Mouse (Mus musculus) Patski (cell line): Measurements from ENCODE around the gene Atp1a4. TPM values are rescaled to one million over a fixed set of nuclear protein-coding genes. Genes with fewer than 3 reads are reported as not detected.
"Not testable (repeated sequence)": the region's sequence is repeated elsewhere in the genome, so short reads cannot be mapped to it uniquely, and the experiment has no call there.

Experiments
- ATAC-seq: fragments of 100-300 bp; one replicate; pipeline ENCODE4 v1.8.0; 2021
- CTCF ChIA-PET: fragments of 350-600 bp; sonication (Branson Sonifier 250); formaldehyde crosslinking; loops from one replicate; lab custom pipeline; 2022; ENCODE audit warnings: inconsistent platforms; lab: Charles Lee
- POLR2A ChIA-PET: fragments of 350-600 bp; sonication (Branson Sonifier 250); formaldehyde crosslinking; loops from one replicate; lab custom pipeline; 2022; ENCODE audit warnings: antibody characterized with exemption, inconsistent platforms; lab: Charles Lee
- DNase-seq: peaks from one replicate; pipeline ENCODE4 v3.0.0-alpha.2; 2011; ENCODE audit warnings: low read depth, low spot score
- H3K27me3 ChIP-seq: fragments of 371-371 bp; one replicate; pipeline ENCODE4 v1.5.1; 2021
- CTCF ChIP-seq: fragments of 100-300 bp; IDR thresholded peaks from one replicate; pipeline ENCODE4 v1.5.1; 2021
- in situ Hi-C: fragments of 300-500 bp; cut with MboI; formaldehyde crosslinking; loops from 3 replicates; pipeline ENCODE4 v1.11.1; 2018; ENCODE audit warnings: low pct_unique_long_range_greater_than_20kb, mixed read lengths
- polyA plus RNA-seq: library from polyadenylated mRNA; unstranded; gene quantifications from one replicate; pipeline ENCODE4 v1.2.3, GENCODE M21; 2021

The Atp1a4 gene
- polyA plus RNA-seq, 1 experiment from 2014 or later = 0.06 TPM

GRCm38 (mm10) chr1:172271208-172271607 lies 13.0 kb upstream of the Atp1a4 start:
- CTCF ChIA-PET = interaction anchor here (1.3 to 2.1 kb wide), 3 partner anchors 10 to 128 kb away, joined by 4 to 6 read pairs (median 4); partner anchors contain the start of gene Igsf8
- POLR2A ChIA-PET = no interaction called here
- no peaks in the 10 kb centered on the region for H3K27me3 ChIP-seq
- ATAC-seq = no peak
- DNase-seq = no peak
- in situ Hi-C loops = no loop called here
- TF ChIP-seq CTCF = no peak

GRCm38 (mm10) chr1:172261477-172262078 lies 3.4 kb upstream of the Atp1a4 start, which contains the start of gene Igsf8:
Gene Igsf8, plus strand, starts transcription at chr1:172261641.
- CTCF ChIA-PET = interaction anchor here (1.1 to 5.4 kb wide), 4 partner anchors 9 to 44 kb away, joined by 3 to 33 read pairs (median 4); no protein-coding TSS in a partner anchor
- no peak for TF ChIP-seq CTCF
- POLR2A ChIA-PET = interaction anchor here (0.6 to 1.1 kb wide), 4 partner anchors 10 to 28 kb away, joined by 3 to 4 read pairs (median 3); no protein-coding TSS in a partner anchor
- ATAC-seq = no peak
- H3K27me3 ChIP-seq = no peaks in the 10 kb centered on the region
- DNase-seq = no peak
- in situ Hi-C loops = no loop called here

DNA sequence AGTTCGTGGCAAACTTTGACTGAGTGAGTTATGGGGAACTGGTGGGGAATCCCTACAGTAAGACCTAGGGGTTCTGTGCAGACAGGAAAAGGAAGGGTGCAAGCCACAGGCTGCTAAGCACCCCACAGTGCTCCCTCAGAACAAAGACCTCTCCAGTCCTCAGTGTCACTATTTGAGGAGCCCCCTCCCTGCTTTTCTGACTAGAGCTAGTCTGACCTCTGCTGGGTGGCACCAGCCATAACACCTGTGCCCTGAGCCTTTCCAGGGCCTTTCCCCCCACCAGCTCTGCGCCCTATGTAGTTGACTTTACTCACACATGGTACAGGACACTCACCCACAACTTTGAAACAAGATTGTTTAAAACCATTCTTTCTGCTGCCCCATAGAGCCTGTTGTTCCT lies 10.5 kb downstream of the Atp1a4 start:
- peak; percentile 84 for TF ChIP-seq CTCF
- peak; percentile 69 for ATAC-seq
- ChIA-PET POLR2A (interaction anchor here (1.0 kb wide), 1 partner anchor 31 kb away, joined by 3 read pairs; no protein-coding TSS in a partner anchor), CTCF (interaction anchor here (1.0 to 3.9 kb wide), 11 partner anchors 12 to 104 kb away, joined by 3 to 33 read pairs (median 4); partner anchors contain the start of genes Atp1a2, Atp1a4, Casq1 and Igsf8)
- no peaks in the 10 kb centered on the region for H3K27me3 ChIP-seq
- DNase-seq = no peak
- in situ Hi-C loops = no loop called here

GRCm38 (mm10) chr1:172247216-172247615 lies 11.0 kb downstream of the Atp1a4 start:
- in situ Hi-C loops = no loop called here
- no peak for DNase-seq
- TF ChIP-seq CTCF = no peak
- no peaks in the 10 kb centered on the region for H3K27me3 ChIP-seq
- ATAC-seq = no peak
- ChIA-PET CTCF (interaction anchor here (1.0 to 3.9 kb wide), 13 partner anchors 12 to 107 kb away, joined by 3 to 33 read pairs (median 3); partner anchors contain the start of genes Atp1a2, Atp1a4, Casq1 and Igsf8), POLR2A (interaction anchor here (0.8 to 1.0 kb wide), 2 partner anchors 14 to 32 kb away, joined by 3 read pairs; no protein-coding TSS in a partner anchor)

- ATAC-seq, DNase-seq, in situ Hi-C loops, H3K27me3 ChIP-seq, POLR2A ChIA-PET: not testable (repeated sequence)
- CTCF ChIA-PET = interaction anchor here (0.9 to 12.3 kb wide), 4 partner anchors 21 to 91 kb away, joined by 3 to 144 read pairs (median 12); partner anchors contain the start of gene Casq1
These were observed 13.6 kb downstream of the Atp1a4 start for GRCm38 (mm10) chr1:172244645-172245044.

DNA sequence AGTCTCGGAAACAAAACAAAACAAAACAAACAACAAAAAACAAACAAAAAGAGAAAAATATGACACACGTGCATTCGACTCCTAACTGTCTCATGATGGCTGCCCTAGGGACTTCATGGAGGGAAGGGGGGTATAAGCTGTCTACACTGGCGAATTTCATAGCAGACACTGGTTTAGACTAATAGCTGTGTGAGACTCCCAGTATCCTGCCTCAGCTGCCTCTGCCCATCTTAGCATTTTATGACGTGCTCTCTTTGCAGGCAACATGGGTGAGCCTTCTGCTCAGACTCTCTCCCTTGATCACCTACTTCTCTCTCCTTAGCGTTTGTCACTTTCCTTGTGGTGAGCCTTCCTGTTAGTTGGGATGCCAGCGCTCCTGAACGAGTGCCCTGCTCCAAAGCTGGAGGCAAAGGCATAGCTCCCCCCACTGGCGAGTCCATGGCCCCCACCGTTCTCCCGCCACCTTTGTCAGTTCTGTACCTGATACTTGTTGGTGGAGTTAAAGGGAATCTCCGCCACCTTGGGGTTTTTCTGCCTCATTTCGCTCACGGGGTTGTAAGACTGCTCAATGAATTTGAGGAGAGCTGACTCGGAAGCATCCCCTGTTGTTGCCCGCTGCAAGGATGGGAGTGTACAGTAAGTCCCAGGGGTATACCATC lies 14.5 kb downstream of the Atp1a4 start:
- CTCF ChIA-PET = interaction anchor here (0.8 to 12.3 kb wide), 10 partner anchors 11 to 124 kb away, joined by 3 to 144 read pairs (median 6); partner anchors contain the start of gene Casq1
- no peak for DNase-seq
- H3K27me3 ChIP-seq = no peaks in the 10 kb centered on the region
- POLR2A ChIA-PET = interaction anchor here (1.5 to 4.1 kb wide), 3 partner anchors 26 to 64 kb away, joined by 5 to 19 read pairs (median 11); no protein-coding TSS in a partner anchor
- TF ChIP-seq CTCF = no peak
- ATAC-seq = no peak
- in situ Hi-C loops = no loop called here

DNA sequence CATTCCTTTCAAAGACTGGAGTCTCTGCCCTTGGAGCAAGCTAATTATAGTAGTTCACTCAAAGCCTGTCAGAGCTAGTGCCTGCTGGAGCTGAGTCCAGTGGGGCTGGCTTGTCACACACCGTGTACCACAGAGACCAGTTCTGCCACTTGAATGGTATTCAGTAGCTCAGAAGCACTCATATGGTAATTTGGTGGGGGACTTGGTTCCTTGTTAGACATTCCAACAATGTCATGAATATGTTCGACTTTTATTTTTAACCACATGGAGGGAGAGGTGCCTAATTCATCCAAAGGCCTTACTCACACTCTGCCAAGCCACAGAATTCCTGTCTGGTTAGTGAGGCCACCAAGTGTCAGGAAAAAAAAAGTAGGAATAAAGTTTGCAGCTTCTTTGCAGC lies 15.8 kb downstream of the Atp1a4 start:
- CTCF ChIA-PET = interaction anchor here (1.0 to 12.3 kb wide), 12 partner anchors 12 to 123 kb away, joined by 3 to 144 read pairs (median 6); partner anchors contain the start of gene Casq1
- POLR2A ChIA-PET = interaction anchor here (0.6 to 4.1 kb wide), 5 partner anchors 25 to 65 kb away, joined by 4 to 19 read pairs (median 5); partner anchors contain the start of gene Pea15a
- TF ChIP-seq CTCF = peak; percentile 16
- DNase-seq = peak; percentile 91
- ATAC-seq = peak; percentile 93
- in situ Hi-C loops = no loop called here
- no peaks in the 10 kb centered on the region for H3K27me3 ChIP-seq

DNA sequence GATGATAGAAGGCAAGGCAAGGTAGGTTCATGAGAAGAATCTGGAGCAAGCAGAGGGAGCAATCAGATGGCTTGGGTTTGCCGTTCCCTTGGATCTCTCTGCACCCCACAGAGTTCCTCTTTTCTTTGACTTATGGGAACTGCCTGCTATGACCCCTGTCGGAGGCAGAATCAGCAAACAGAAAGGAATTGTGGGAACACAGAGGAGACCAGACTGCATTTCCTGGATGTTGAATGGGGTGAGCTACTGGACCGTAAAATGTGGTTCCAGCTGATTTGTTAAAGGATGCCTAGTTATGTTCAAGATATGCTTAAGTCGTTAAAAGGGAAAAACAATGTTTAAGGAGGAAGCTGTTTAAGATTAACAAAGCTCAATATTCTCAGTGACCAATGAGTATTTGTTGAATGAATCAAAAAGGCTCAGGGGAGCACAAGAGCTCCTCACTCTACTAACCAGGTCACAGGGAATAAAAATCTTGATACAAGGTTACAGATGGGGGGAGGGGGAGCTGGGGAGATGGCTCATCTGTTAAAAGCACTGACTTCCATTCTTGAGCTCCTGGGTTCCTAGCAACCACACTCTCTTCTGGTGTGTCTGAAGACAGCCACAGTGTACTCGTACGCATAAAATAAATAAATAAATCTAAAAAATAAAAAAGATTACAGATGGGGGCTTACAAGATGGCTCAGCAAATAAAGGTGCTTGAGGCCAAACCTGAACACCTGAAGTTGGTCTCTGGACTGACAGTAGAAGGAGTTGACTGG lies 17.1 kb downstream of the Atp1a4 start:
- ATAC-seq (peak; percentile 33), DNase-seq (peak; percentile 85)
- in situ Hi-C loops = no loop called here
- TF ChIP-seq CTCF = no peak
- ChIA-PET POLR2A (interaction anchor here (0.5 to 4.1 kb wide), 4 partner anchors 13 to 38 kb away, joined by 3 to 19 read pairs (median 4); no protein-coding TSS in a partner anchor), CTCF (interaction anchor here (0.8 to 12.3 kb wide), 5 partner anchors 17 to 115 kb away, joined by 3 to 144 read pairs (median 3); partner anchors contain the start of genes Casq1 and Pex19)
- H3K27me3 ChIP-seq = no peaks in the 10 kb centered on the region

DNA sequence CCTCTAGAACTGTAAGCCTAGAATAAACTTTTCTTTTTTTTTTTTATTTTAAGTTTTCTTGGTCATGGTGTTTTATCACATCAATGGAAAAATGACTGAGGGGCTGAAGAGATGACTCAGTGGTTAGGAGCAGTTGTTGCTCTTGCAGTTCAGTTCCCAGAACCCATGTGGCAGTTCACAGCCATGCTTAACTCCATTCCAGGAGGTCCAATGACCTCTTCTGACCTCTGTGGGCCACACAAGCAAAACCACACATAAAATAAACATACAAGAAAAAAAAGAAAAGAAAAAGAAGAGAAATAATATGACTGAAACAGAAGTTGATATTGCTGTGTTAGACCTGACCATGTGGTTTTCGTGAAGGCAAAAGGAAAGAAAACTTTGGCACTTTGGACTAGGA lies 29.0 kb downstream of the Atp1a4 start:
- DNase-seq (no peak), ATAC-seq (no peak)
- POLR2A ChIA-PET = interaction anchor here (1.0 kb wide), 1 partner anchor 23 kb away, joined by 3 read pairs; no protein-coding TSS in a partner anchor
- CTCF ChIA-PET = interaction anchor here (14.5 kb wide), 1 partner anchor 9 kb away, joined by 144 read pairs; no protein-coding TSS in a partner anchor
- H3K27me3 ChIP-seq = no peaks in the 10 kb centered on the region
- in situ Hi-C loops = no loop called here
- no peak for TF ChIP-seq CTCF
